Mouse (Mus musculus) E14TG2a.4 (cell line): ENCODE measurements around the gene Hoxd4.
A peak's percentile ranks its signal among the peaks of the same experiment; 100 is the strongest.

Experiments
- H3K27me3 ChIP-seq: 2 replicates; pipeline ENCODE4 v1.6.1; 2014; ENCODE audit warnings: low read length, control low read depth; ENCODE audit not compliant: insufficient read depth
- H3K36me3 ChIP-seq: 2 replicates; pipeline ENCODE4 v1.6.1; 2014; ENCODE audit warnings: low read length, control low read depth; ENCODE audit not compliant: insufficient read depth
- H3K4me1 ChIP-seq: replicated peaks from 2 replicates; pipeline ENCODE4 v1.6.1; 2014; ENCODE audit warnings: low read depth, low read length, control low read depth
- H3K4me3 ChIP-seq: replicated peaks from 2 replicates; pipeline ENCODE4 v1.5.1; 2014; ENCODE audit warnings: mild to moderate bottlenecking, low read length
- H3K9me3 ChIP-seq: 2 replicates; pipeline ENCODE4 v1.6.1; 2014; ENCODE audit warnings: low read length, control low read depth
- CTCF ChIP-seq: conservative IDR thresholded peaks from 2 replicates; pipeline ENCODE4 v1.5.1; 2014; ENCODE audit warnings: low read length
- NANOG ChIP-seq: IDR thresholded peaks from 2 replicates; pipeline ENCODE4 v1.6.1; 2014; ENCODE audit warnings: borderline replicate concordance, low read length, mixed read lengths
- POU5F1 ChIP-seq: IDR thresholded peaks from 2 replicates; pipeline ENCODE4 v1.6.1; 2014; ENCODE audit warnings: low read length, borderline replicate concordance

Hoxd4 gene

GRCm38 (mm10) chr2:74676376-74677052 is 35.2 kb upstream of the Hoxd4 start:
- H3K27me3 ChIP-seq = peaks cover 99% of the 10 kb centered on the region
- no peak for TF ChIP-seq CTCF
- no peak for TF ChIP-seq NANOG
- TF ChIP-seq POU5F1 = no peak
- H3K4me3 ChIP-seq = no peak overlapping the region
- H3K36me3 ChIP-seq = no peaks in the 10 kb centered on the region
- peaks cover 17% of the 10 kb centered on the region for H3K9me3 ChIP-seq
- H3K4me1 ChIP-seq = peaks cover 58% of the 10 kb centered on the region

GRCm38 (mm10) chr2:74677106-74677505 is 34.6 kb upstream of the Hoxd4 start:
- Histone ChIP-seq H3K27me3 (peaks cover 99% of the 10 kb centered on the region), H3K9me3 (peaks cover 17% of the 10 kb centered on the region), H3K4me1 (peaks cover 55% of the 10 kb centered on the region), H3K4me3 (no peak overlapping the region), H3K36me3 (no peaks in the 10 kb centered on the region)
- no peak for TF ChIP-seq POU5F1
- TF ChIP-seq CTCF = no peak
- TF ChIP-seq NANOG = no peak

DNA sequence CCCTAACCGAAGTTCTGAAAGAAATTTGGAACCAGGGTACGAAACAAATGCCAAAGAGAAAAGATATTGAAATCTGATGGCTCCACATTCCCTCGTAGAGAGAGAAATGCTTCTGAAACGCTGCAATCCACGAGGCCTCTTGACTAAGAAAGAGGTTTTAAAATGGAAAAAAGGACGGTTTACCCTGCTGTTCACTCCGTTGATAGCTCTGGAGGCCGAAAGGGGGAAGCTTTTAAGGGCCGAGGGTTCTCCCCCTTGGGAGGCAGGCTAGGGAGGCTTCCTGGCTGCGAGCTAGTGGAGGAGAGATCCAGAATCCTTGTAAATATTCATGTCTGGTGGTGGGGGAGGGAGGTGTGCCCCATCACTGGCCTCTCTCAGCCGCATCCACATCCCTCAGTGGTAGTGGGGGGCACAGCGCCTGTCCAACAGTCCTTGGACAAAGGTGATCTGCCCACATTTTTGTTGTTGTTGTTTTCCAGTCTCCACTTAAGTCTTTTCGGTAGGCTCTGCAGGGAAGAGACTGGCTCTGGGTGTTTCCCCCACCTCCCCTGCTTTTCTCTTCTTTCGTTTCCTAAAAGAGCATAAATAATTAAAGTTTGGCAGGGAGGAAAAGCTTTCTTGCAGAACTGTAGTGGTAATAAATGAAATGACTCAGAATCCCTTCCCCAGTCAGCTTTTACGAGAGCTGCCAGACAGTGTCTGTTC is 32.7 kb upstream of the Hoxd4 start, which contains the start of gene Hoxd11:
TSS of gene Hoxd11 (plus strand) at position 667 of the 705 bp plus-strand sequence.
- peaks cover 7% of the 10 kb centered on the region for H3K9me3 ChIP-seq
- H3K4me3 ChIP-seq = peak within 1 kb of the TSS; percentile 6; the same call in 1 of the 2 replicates
- H3K4me1 ChIP-seq = peaks cover 54% of the 10 kb centered on the region
- peaks cover 98% of the 10 kb centered on the region for H3K27me3 ChIP-seq
- TF ChIP-seq NANOG (no peak), CTCF (no peak), POU5F1 (no peak)
- H3K36me3 ChIP-seq = no peaks in the 10 kb centered on the region

DNA sequence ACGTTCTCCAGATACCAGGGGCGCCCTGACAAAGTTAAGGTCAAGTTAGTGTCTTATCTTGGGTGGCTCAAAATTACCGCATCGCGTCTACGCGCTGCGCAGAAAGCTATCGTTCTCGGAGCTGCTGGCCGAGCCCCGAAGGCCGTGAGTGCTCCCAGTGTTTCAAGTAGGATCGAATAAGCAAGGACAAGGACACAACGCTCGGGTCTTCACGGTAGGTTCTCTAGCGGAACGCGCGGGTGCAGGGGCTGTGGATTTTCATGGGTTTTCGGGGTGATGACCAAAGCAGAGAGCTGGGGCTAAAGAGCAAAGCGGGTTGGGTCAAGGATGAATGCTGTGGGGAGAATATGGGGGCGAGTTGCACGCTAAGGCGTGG is 32.1 kb upstream of the Hoxd4 start:
- Histone ChIP-seq H3K4me3 (peak overlapping the region; percentile 6; the same call in 1 of the 2 replicates), H3K36me3 (no peaks in the 10 kb centered on the region), H3K4me1 (peaks cover 58% of the 10 kb centered on the region), H3K27me3 (peaks cover 98% of the 10 kb centered on the region), H3K9me3 (peaks cover 1% of the 10 kb centered on the region; the same call in 1 of the 2 replicates)
- TF ChIP-seq NANOG (no peak), CTCF (no peak)

- Histone ChIP-seq H3K4me1 (peaks cover 55% of the 10 kb centered on the region), H3K9me3 (no peaks in the 10 kb centered on the region), H3K4me3 (peak overlapping the region; percentile 6; the same call in 1 of the 2 replicates), H3K36me3 (no peaks in the 10 kb centered on the region), H3K27me3 (peaks cover 98% of the 10 kb centered on the region)
- TF ChIP-seq POU5F1 = no peak
- no peak for TF ChIP-seq CTCF
- no peak for TF ChIP-seq NANOG
These were observed 31.7 kb upstream of the Hoxd4 start for GRCm38 (mm10) chr2:74679980-74680379.

GRCm38 (mm10) chr2:74680561-74681398 is 30.9 kb upstream of the Hoxd4 start:
- peaks cover 96% of the 10 kb centered on the region for H3K27me3 ChIP-seq
- H3K9me3 ChIP-seq = no peaks in the 10 kb centered on the region
- no peaks in the 10 kb centered on the region for H3K36me3 ChIP-seq
- no peak overlapping the region; the same call in 1 of the 2 replicates for H3K4me3 ChIP-seq
- TF ChIP-seq CTCF (no peak), NANOG (no peak), POU5F1 (no peak)
- peaks cover 47% of the 10 kb centered on the region for H3K4me1 ChIP-seq

GRCm38 (mm10) chr2:74681594-74682531 is 29.9 kb upstream of the Hoxd4 start:
- Histone ChIP-seq H3K27me3 (peaks cover 92% of the 10 kb centered on the region), H3K4me1 (peaks cover 47% of the 10 kb centered on the region), H3K36me3 (no peaks in the 10 kb centered on the region), H3K9me3 (no peaks in the 10 kb centered on the region), H3K4me3 (peak overlapping the region; percentile 69)
- no peak for TF ChIP-seq CTCF
- TF ChIP-seq POU5F1 = peak; percentile 49; the same call in 1 of the 2 replicates
- no peak for TF ChIP-seq NANOG
